Mouse (Mus musculus) embryonic facial prominence, embryonic 13.5 days (tissue): Measurements from ENCODE around the gene Vav1. TPM values are rescaled to one million over a fixed set of nuclear protein-coding genes. Genes with fewer than 3 reads are reported as not detected.
"Not testable (repeated sequence)": the region's sequence is repeated elsewhere in the genome, so short reads cannot be mapped to it uniquely, and the experiment has no call there.

ENCODE experiments used
- ATAC-seq: fragments of 200-750 bp; cut with Nextera tagmentation; 2 replicates; pipeline ENCODE4 v1.8.0; 2017; ENCODE audit warnings: low read depth; ENCODE audit not compliant: insufficient number of reproducible peaks, insufficient read depth, low FRiP score, low TSS enrichment
- H3K27ac ChIP-seq: fragments of 300-500 bp; sonication (generic); 2 replicates; pipeline ENCODE4 v1.5.1; 2015; ENCODE audit warnings: moderate library complexity, mild to moderate bottlenecking, inconsistent platforms
- H3K27me3 ChIP-seq: fragments of 300-500 bp; sonication (generic); 2 replicates; pipeline ENCODE4 v1.6.1; 2015; ENCODE audit warnings: mild to moderate bottlenecking, inconsistent platforms
- H3K36me3 ChIP-seq: fragments of 300-500 bp; sonication (generic); 2 replicates; pipeline ENCODE4 v1.6.1; 2015; ENCODE audit warnings: mild to moderate bottlenecking, inconsistent platforms
- H3K4me1 ChIP-seq: fragments of 300-500 bp; sonication (generic); 2 replicates; pipeline ENCODE4 v1.6.1; 2015; ENCODE audit warnings: inconsistent platforms
- H3K4me2 ChIP-seq: fragments of 300-500 bp; sonication (generic); 2 replicates; pipeline ENCODE4 v1.6.1; 2015; ENCODE audit warnings: moderate library complexity, mild to moderate bottlenecking, inconsistent platforms
- H3K4me3 ChIP-seq: fragments of 300-500 bp; sonication (generic); 2 replicates; pipeline ENCODE4 v1.5.1; 2015; ENCODE audit warnings: mild to moderate bottlenecking, inconsistent platforms
- H3K9ac ChIP-seq: fragments of 300-500 bp; sonication (generic); 2 replicates; pipeline ENCODE4 v1.6.1; 2015; ENCODE audit warnings: mild to moderate bottlenecking, inconsistent platforms
- H3K9me3 ChIP-seq: fragments of 300-500 bp; sonication (generic); 2 replicates; pipeline ENCODE4 v1.6.1; 2016; ENCODE audit warnings: inconsistent platforms
- WGBS: fragments of 180-500 bp; shearing (Covaris S2); methylation state at CpG from one replicate; pipeline ENCODE4 v1.1.7; 2015; ENCODE audit warnings: mixed read lengths; 5-methylcytosine and 5-hydroxymethylcytosine counted together
- polyA plus RNA-seq: library from polyadenylated mRNA; unstranded; fragments of >200 nt; fragmentation: Nextera tagmentation; extraction: Ambion mirVana; gene quantifications from 2 replicates; pipeline ENCODE4 v1.2.1, GENCODE M21; 2015

The Vav1 gene
- polyA plus RNA-seq, 1 experiment from 2014 or later, result 2.6 TPM

DNA sequence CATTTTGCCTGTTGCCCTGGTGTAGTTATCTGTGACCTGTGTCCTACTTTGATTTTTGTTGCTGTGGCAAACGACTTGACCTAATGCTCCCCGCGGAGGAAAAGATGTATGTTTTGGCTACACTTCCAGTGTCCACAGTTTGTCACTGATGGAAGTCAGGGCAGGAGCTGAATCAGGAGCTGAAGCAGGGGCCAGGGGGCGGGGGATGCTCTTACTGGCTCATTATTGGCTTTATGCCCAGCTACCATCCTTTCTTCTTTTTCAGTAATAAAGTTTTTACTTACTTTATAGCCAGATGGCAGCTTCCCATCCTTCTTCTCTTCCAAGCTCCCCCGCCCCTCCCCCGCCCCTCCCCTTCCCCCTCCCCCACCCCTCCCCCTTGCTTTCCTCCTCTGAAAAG lies 50.0 kb downstream of the Vav1 start:
- no peaks in the 10 kb centered on the region for H3K4me1 ChIP-seq
- no peaks in the 10 kb centered on the region for H3K36me3 ChIP-seq
- 41% methylated on average over 6 of the region's 6 CpGs for WGBS
- no peak overlapping the region for H3K27ac ChIP-seq
- H3K9ac ChIP-seq, result no peak overlapping the region
- H3K4me2 ChIP-seq, result no peak overlapping the region
- no peak overlapping the region for H3K4me3 ChIP-seq
- H3K27me3 ChIP-seq, result no peaks in the 10 kb centered on the region
- ATAC-seq, result no peak
- H3K9me3 ChIP-seq, result no peaks in the 10 kb centered on the region

DNA sequence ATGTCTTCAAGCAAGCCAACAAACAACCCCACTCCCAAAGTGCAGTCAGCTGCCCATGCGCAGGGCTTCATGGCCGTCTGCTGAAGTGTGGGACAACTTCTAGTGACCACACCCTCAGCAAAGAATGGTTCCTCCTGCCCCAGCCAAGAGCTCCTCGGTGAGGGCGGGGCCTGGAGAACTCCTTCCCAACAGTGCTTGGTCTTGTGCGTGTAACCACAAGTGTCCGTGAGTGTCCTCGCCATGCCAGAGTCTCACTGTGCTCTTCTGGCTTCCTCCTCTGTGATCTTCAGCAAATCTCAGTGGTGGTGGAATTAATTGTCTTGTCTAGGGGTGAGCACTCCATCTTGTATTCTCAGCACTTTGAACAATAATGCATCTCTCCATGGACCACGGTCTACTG lies 52.1 kb downstream of the Vav1 start:
- Histone ChIP-seq H3K27me3 (no peaks in the 10 kb centered on the region), H3K9me3 (no peaks in the 10 kb centered on the region), H3K4me1 (0 out of 2 replicates have a peak, but pooled peaks cover 4% of the 10 kb centered on the region), H3K4me3 (no peak overlapping the region), H3K9ac (no peak overlapping the region), H3K27ac (no peak overlapping the region), H3K4me2 (no peak overlapping the region), H3K36me3 (no peaks in the 10 kb centered on the region)
- WGBS, result 90% methylated on average over 8 of the region's 8 CpGs
- no peak for ATAC-seq

DNA sequence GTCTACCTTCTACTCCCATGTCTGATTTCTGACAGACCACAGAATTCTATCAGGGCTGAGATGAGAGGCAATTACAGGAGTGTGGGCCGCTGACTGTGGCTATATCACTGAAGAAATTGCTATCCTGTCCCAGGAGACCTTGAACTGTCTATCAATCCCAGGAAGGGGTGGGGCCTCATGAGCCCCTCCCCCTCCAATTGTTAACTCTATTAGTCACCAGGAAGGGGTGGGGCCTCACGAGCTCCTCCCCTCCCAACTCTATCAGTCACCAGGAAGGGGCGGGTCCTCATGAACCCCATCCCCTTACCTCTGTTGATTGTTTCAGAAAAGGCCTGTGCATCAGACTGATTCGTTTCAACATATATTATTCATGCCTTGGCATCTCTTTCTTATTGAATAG lies 53.3 kb downstream of the Vav1 start:
- no peak for ATAC-seq
- H3K9me3 ChIP-seq, result no peaks in the 10 kb centered on the region
- H3K9ac ChIP-seq, result no peak overlapping the region
- 0 out of 2 replicates have a peak, but pooled peaks cover 4% of the 10 kb centered on the region for H3K4me1 ChIP-seq
- 80% methylated on average over 4 of the region's 4 CpGs for WGBS
- H3K27ac ChIP-seq, result no peak overlapping the region
- no peak overlapping the region for H3K4me2 ChIP-seq
- no peak overlapping the region for H3K4me3 ChIP-seq
- no peaks in the 10 kb centered on the region for H3K36me3 ChIP-seq
- no peaks in the 10 kb centered on the region for H3K27me3 ChIP-seq

DNA sequence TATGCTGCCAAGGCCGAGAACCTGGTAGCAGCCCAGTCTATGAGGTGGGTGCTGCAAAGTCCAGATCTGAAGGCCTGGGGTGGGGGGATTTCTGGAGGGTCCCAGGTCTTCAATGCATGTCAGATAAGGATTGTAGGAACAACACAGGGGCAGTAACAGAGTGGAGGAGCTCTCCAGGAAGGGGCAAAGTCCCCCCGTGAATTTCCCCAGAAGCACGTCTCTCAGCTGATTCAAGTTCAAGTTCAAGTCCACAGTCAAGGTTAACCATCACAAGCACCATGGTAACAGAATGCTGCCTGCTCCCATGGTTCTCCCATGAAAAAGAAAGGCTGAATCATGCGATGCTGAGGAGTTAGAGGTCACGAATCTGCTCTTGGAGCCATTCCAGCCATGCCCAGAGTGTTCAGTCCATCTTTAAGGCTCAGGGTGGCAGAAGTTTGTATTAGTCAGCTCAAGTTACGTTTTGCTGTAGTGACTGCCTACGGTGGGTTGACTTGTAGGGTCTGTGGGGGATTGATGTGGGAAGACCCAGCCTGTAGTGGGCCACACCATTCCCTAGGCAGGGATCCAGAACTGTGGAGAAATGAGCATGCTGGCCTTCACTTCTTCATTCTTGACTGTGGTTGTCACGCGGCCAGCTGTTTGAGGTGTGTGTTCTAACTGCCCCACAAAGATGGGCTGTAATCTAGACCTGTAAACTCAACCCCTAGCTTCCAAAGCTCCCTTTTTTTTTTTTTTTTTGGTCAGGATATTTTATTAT lies 55.3 kb downstream of the Vav1 start:
- Histone ChIP-seq H3K27me3 (no peaks in the 10 kb centered on the region), H3K4me2 (peak overlapping the region; percentile 24; the same call in 1 of the 2 replicates), H3K9ac (no peak overlapping the region), H3K27ac (no peak overlapping the region), H3K4me1 (0 out of 2 replicates have a peak, but pooled peaks cover 4% of the 10 kb centered on the region), H3K4me3 (no peak overlapping the region), H3K9me3 (no peaks in the 10 kb centered on the region), H3K36me3 (no peaks in the 10 kb centered on the region)
- ATAC-seq, result no peak
- 69% methylated on average over 9 of the region's 9 CpGs for WGBS

DNA sequence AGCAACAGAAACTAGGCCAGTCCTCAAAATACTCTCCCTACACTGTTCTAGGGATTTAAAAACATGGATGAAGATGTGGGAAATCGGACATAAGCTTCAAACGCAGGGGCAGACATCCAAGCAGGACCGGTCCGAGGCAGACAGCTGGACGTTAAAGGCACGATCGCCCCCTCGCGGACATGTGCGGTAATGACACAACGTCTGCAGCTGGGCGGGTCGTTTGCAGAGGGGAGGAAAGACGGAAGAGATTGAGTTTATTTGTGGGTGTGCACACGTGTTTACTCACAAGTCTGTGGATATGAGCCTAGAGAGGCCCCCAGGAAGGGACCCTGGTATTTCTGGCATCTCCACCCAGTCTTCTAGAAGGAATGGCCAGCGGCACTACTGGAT lies 55.9 kb downstream of the Vav1 start:
- H3K27ac ChIP-seq, result no peak overlapping the region
- no peaks in the 10 kb centered on the region for H3K9me3 ChIP-seq
- H3K9ac ChIP-seq, result no peak overlapping the region
- H3K4me3 ChIP-seq, result no peak overlapping the region
- H3K4me2 ChIP-seq, result peak overlapping the region; percentile 24; the same call in 1 of the 2 replicates
- no peak for ATAC-seq
- 0 out of 2 replicates have a peak, but pooled peaks cover 4% of the 10 kb centered on the region for H3K4me1 ChIP-seq
- H3K27me3 ChIP-seq, result no peaks in the 10 kb centered on the region
- WGBS, result 6% methylated on average over 16 of the region's 16 CpGs
- H3K36me3 ChIP-seq, result no peaks in the 10 kb centered on the region

DNA sequence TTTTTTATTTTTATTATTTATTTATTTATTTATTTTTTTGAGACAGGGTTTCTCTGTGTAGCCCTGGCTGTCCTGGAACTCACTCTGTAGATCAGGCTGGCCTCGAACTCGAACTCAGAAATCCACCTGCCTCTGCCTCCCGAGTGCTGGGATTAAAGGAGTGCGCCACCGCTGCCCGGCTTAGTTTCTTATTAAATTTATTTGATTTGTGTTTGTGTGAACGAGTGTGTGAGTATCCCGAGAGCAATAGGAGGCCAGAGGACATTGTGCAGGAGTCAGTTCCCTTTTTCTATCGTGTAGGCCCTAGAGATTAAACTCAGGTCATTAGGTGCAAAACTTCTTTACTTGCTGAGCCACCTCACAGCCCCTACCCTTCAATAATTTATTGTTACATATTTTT lies 56.3 kb downstream of the Vav1 start:
- ATAC-seq, H3K9ac ChIP-seq, H3K36me3 ChIP-seq, H3K27ac ChIP-seq, H3K4me1 ChIP-seq, H3K9me3 ChIP-seq, H3K4me2 ChIP-seq, H3K4me3 ChIP-seq, H3K27me3 ChIP-seq: not testable (repeated sequence)
- 73% methylated on average over 9 of the region's 9 CpGs for WGBS

DNA sequence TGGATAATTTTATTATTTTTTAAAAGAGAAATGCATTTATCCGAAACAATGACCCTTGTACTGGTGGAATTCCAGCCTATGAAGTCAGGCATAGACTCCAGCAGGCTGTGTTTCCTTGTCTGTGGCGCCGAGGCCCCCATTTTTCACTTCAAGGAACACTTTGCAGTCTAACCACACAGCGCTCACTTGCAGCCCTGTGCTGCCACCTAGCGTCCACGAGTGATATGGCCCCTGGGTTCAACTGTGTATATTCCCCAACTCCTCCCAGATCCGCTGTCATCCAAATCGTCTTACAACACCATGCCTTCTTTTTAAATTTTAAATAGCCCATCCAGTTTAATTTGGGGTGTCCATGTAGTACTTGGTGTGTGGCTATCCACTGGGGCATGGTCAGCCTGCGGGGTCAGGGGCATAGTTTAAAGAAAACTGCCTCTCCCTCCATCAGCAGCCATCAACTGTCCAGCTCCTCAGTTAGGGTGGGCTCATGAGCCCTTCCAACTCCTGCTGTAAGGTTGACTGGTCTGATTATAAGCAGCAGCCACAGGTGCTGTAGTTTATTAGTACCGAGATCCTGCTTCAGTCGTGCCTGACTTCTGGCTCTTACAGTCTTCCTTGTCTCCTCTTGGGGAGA lies 56.9 kb downstream of the Vav1 start:
- no peaks in the 10 kb centered on the region for H3K9me3 ChIP-seq
- H3K36me3 ChIP-seq, result no peaks in the 10 kb centered on the region
- WGBS, result 11% methylated on average over 11 of the region's 11 CpGs
- H3K9ac ChIP-seq, result peak overlapping the region; percentile 40
- H3K27ac ChIP-seq, result no peak overlapping the region
- no peaks in the 10 kb centered on the region for H3K27me3 ChIP-seq
- 0 out of 2 replicates have a peak, but pooled peaks cover 4% of the 10 kb centered on the region for H3K4me1 ChIP-seq
- no peak overlapping the region for H3K4me2 ChIP-seq
- H3K4me3 ChIP-seq, result no peak overlapping the region
- ATAC-seq, result peak; percentile 43; the same call in 1 of the 2 replicates

DNA sequence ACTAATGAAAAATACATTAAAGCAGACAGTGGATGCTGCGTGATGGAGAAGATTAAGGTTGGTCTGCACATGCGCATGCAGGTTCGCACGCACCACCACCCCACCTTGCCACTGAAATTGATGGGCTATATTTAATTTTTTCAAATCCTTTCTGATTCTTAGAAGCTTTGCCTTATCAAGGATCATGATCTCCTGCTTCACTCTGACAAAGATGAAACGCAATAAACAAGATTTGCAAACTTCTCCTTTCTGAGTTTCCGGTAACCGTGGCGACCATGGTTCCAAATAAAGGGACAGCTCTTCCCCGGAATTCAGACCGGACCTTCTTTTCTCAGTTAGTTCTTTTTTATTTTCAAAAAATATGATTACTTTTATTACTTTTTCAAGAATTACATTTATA lies 59.1 kb downstream of the Vav1 start:
- H3K9ac ChIP-seq, result no peak overlapping the region
- no peaks in the 10 kb centered on the region for H3K9me3 ChIP-seq
- ATAC-seq, result no peak
- H3K36me3 ChIP-seq, result no peaks in the 10 kb centered on the region
- H3K27ac ChIP-seq, result no peak overlapping the region
- H3K27me3 ChIP-seq, result no peaks in the 10 kb centered on the region
- no peak overlapping the region for H3K4me2 ChIP-seq
- 83% methylated on average over 10 of the region's 10 CpGs for WGBS
- no peak overlapping the region for H3K4me3 ChIP-seq
- H3K4me1 ChIP-seq, result 0 out of 2 replicates have a peak, but pooled peaks cover 4% of the 10 kb centered on the region

DNA sequence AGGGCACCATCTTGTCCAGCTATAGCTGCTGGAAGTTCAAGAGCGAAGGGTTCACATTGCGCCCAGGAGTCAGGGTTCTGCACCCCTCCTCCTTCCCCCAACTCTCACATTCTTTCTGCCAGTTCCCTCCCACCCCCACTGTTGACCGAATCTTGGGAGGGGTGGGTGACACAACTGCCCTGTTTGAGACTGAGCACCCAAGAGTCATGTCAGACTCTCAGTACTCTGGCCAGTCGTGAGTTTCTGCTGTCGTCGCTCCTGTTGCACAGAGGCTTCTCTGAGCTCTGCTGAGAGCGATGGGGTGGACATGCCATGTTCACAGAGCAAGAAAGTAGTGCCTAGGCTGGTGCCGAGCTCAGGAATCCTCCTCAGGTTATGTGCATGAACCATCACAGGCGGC lies 60.4 kb downstream of the Vav1 start:
- Histone ChIP-seq H3K4me2 (no peak overlapping the region), H3K4me1 (0 out of 2 replicates have a peak, but pooled peaks cover 4% of the 10 kb centered on the region), H3K27me3 (no peaks in the 10 kb centered on the region), H3K27ac (no peak overlapping the region), H3K4me3 (no peak overlapping the region), H3K9ac (no peak overlapping the region), H3K9me3 (no peaks in the 10 kb centered on the region), H3K36me3 (no peaks in the 10 kb centered on the region)
- WGBS, result 72% methylated on average over 9 of the region's 9 CpGs
- ATAC-seq, result no peak

DNA sequence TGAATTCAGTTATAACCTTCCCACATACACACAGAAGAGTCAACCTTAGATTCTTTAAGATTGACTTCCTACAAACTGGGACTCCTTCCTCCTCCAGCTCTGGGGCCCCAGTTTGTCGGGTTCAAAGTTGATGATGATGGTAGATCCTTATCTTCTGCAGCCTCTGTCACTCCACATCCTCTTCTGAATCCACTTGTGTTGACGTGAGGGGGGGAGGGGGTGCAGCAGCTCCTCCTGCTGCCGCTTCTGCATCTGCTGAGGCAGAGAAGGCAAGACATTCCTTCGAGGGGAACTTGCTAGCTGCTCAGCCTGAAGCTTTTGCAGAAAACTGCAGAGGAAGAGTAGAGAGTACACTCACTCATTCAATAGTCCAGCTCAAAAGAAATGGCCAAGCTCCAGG lies 62.7 kb downstream of the Vav1 start:
- Histone ChIP-seq H3K4me1 (no peaks in the 10 kb centered on the region), H3K36me3 (no peaks in the 10 kb centered on the region), H3K9ac (no peak overlapping the region), H3K4me3 (no peak overlapping the region), H3K27ac (no peak overlapping the region), H3K4me2 (no peak overlapping the region), H3K9me3 (no peaks in the 10 kb centered on the region), H3K27me3 (no peaks in the 10 kb centered on the region)
- ATAC-seq, result no peak
- 72% methylated on average over 4 of the region's 4 CpGs for WGBS

DNA sequence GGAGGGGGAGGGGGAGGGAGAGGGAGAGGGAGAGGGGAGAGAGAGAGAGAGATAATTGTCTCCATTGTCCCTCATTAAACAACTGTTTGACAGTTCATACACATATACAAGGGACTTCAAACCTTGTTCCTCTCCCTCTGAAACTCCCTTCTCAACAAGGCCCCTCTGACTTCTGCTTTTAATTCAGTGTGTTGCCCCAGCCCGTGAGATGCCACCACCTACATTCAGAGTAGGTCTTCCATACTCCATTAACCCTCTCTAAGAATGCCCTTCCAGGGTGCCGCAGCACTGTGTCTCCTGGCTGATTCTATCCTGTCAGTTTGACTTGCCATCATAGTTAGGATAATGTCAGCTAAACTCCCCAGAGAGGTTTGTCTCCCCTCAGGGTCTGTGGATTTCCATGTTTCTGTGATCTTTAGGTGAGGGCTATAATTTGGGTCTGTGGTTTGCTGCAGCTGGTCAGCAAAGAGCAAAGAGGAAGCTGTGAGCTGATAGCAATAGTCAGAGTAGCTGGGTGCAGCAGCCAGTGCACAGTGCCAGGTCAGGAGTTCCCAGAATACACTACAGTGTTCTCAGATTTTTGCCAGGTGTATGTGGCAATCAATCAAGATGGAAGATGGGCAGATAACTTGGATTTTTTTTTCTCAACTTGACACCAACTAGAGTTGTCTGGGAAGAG lies 65.3 kb downstream of the Vav1 start:
- Histone ChIP-seq H3K27me3 (no peaks in the 10 kb centered on the region), H3K9me3 (no peaks in the 10 kb centered on the region), H3K4me3 (no peak overlapping the region), H3K36me3 (no peaks in the 10 kb centered on the region), H3K4me1 (no peaks in the 10 kb centered on the region), H3K9ac (no peak overlapping the region), H3K27ac (no peak overlapping the region), H3K4me2 (no peak overlapping the region)
- WGBS, result 51% methylated on average over 2 of the region's 2 CpGs
- no peak for ATAC-seq

DNA sequence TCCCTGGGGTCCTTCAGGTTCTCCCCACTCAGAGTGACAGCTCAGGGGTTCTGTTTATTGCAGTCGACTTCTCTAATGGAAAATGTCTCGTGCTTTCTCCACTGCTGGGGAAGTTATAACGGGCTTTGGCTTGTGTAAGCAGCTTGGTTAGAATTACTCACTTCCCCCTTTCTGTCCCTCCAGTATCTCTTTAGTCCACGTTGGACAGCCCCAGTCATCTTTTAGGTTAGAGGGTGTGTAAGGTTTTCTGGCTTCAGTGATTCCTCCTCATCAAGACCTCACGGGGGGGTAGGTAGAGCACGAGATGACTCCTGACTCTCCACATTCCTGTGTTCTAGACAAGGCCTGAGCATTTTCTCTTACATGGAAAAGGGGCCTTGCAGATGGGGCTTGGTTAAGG lies 68.1 kb downstream of the Vav1 start:
- WGBS, result 70% methylated on average over 6 of the region's 6 CpGs
- no peaks in the 10 kb centered on the region for H3K27me3 ChIP-seq
- no peak for ATAC-seq
- no peak overlapping the region for H3K4me3 ChIP-seq
- no peak overlapping the region for H3K4me2 ChIP-seq
- no peaks in the 10 kb centered on the region for H3K36me3 ChIP-seq
- no peak overlapping the region for H3K9ac ChIP-seq
- no peaks in the 10 kb centered on the region for H3K9me3 ChIP-seq
- H3K27ac ChIP-seq, result no peak overlapping the region
- no peaks in the 10 kb centered on the region for H3K4me1 ChIP-seq
